Mouse (Mus musculus) kidney, postnatal 36 days (tissue): ENCODE measurements around the gene Setx.

Experiments
- DNase-seq, 2 experiments: peaks; one replicate each; pipeline ENCODE4 v3.0.0; 2021 to 2022; ENCODE audit warnings: mixed read lengths in 2 of 2

Setx gene

GRCm38 (mm10) chr2:29151941-29152340 lies 28.0 kb downstream of the Setx start:
- DNase-seq, result no peak

- DNase-seq, result no peak
Measured at GRCm38 (mm10) chr2:29168067-29168466, 44.1 kb downstream of the Setx start.

GRCm38 (mm10) chr2:29174887-29175286 lies 50.9 kb downstream of the Setx start:
- no peak for DNase-seq

GRCm38 (mm10) chr2:29179810-29180209 lies 55.8 kb downstream of the Setx start:
- DNase-seq, result no peak

- no peak for DNase-seq
Measured at GRCm38 (mm10) chr2:29181111-29181510, 57.1 kb downstream of the Setx start.

GRCm38 (mm10) chr2:29183266-29183924 lies 59.4 kb downstream of the Setx start:
- DNase-seq, result no peak

- no peak for DNase-seq
Measured at GRCm38 (mm10) chr2:29186209-29186608, 62.2 kb downstream of the Setx start.

- peak; percentile 64 to 72 for DNase-seq
Measured at GRCm38 (mm10) chr2:29190392-29190791, 66.4 kb downstream of the Setx start.

- DNase-seq, result peak; percentile 33 to 51
Measured at GRCm38 (mm10) chr2:29191216-29192215, 67.5 kb downstream of the Setx start.

- peak in 1 of 2 experiments; percentile 50 for DNase-seq
Measured at GRCm38 (mm10) chr2:29192629-29193278, 68.8 kb downstream of the Setx start.

GRCm38 (mm10) chr2:29193819-29194546 lies 70.0 kb downstream of the Setx start:
- DNase-seq, result peak in 1 of 2 experiments; percentile 21

GRCm38 (mm10) chr2:29194547-29195463 lies 70.8 kb downstream of the Setx start:
- peak; percentile 65 to 88 for DNase-seq

- no peak for DNase-seq
Measured at GRCm38 (mm10) chr2:29196844-29197243, 72.9 kb downstream of the Setx start.

GRCm38 (mm10) chr2:29198446-29198845 lies 74.5 kb downstream of the Setx start:
- no peak for DNase-seq

- DNase-seq, result peak; percentile 21 to 75
Measured at GRCm38 (mm10) chr2:29199909-29200308, 75.9 kb downstream of the Setx start.

- no peak for DNase-seq
Measured at GRCm38 (mm10) chr2:29201223-29201955, 77.4 kb downstream of the Setx start.

GRCm38 (mm10) chr2:29206156-29206555 lies 82.2 kb downstream of the Setx start:
- DNase-seq, result no peak

- peak; percentile 53 to 80 for DNase-seq
Measured at GRCm38 (mm10) chr2:29216286-29217012, 92.5 kb downstream of the Setx start.

- no peak for DNase-seq
Measured at GRCm38 (mm10) chr2:29217042-29217441, 93.1 kb downstream of the Setx start.

- DNase-seq, result peak in 1 of 2 experiments; percentile 17
Measured at GRCm38 (mm10) chr2:29217897-29218296, 93.9 kb downstream of the Setx start.
